Mouse (Mus musculus): ENCODE results near the gene Svop.
A peak's percentile ranks its signal among the peaks of the same experiment; 100 is the strongest.

The Svop gene

DNA sequence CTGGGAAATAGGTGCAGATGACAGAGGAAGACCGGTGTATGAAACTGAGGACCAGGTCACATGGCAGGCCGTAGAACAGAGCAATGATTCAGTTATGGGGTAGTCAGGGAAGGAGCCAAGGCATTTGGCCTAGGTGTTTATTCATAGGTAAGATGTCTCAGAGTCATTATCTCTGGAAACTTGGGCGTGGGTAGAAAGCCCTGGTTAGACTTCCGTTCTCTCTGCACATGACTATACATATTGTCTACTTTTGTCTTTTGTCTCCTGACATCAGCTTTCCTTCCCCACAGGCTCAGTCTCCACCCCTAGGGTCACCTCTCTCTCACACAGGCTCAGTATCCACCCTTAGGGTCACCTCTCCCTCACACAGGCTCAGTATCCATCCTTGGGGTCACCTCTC is 47.6 kb downstream of the Svop start:
- no peak for DNase-seq

- DNase-seq: no peak
Measured at GRCm38 (mm10) chr5:114041327-114041930, 49.9 kb downstream of the Svop start.

GRCm38 (mm10) chr5:114040911-114041310 is 50.5 kb downstream of the Svop start:
- no peak for DNase-seq

DNA sequence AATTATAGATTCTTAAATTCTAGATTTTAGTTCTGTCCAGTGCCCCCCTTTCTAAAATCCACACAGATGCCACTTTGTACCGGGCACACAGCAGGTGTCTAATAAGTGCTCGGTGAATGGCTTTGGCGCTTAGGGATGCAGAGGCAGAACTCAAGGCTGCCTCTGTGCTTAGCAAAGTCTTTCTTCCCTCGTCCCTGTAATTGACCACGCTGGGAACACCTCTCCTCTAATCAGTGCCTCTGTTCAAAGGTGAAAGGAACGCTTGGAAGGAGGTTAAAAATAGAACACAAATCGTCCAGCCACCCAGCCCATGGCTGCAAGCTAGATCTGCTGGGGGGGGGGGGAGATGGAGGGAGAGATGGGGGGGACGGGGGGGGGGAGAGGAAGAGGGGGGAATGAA is 50.9 kb downstream of the Svop start:
- no peak for DNase-seq

DNA sequence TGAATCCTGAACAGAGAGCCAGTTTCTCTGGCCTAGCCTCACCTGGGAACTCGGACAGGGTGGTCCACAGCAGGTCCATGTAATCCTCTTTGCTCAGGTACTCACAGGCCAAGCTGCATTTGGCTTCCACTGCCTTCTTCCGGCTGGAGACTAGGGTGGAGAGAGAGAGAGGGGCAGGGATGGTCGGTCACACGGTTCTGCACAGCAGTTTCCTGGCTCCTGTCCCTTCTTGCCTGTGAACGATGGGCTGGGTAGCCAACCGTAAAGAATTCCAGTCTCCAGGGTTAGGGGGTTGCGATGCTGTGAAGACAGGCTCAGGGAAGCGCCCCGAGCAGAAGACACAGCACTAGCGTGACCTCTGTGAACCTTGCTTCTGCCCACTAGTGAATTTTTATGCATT is 56.3 kb downstream of the Svop start:
- DNase-seq: peak; percentile 68

- peak; percentile 38 for DNase-seq
Measured at GRCm38 (mm10) chr5:114034393-114034792, 57.0 kb downstream of the Svop start.

- no peak for DNase-seq
Measured at GRCm38 (mm10) chr5:114032161-114032763, 59.1 kb downstream of the Svop start.

- DNase-seq: no peak
Measured at GRCm38 (mm10) chr5:114030652-114031051, 60.7 kb downstream of the Svop start.

- peak; percentile 93 for DNase-seq
Measured at GRCm38 (mm10) chr5:114028111-114028510, 63.3 kb downstream of the Svop start.

GRCm38 (mm10) chr5:114027217-114027944 is 64.0 kb downstream of the Svop start:
- DNase-seq: no peak

DNA sequence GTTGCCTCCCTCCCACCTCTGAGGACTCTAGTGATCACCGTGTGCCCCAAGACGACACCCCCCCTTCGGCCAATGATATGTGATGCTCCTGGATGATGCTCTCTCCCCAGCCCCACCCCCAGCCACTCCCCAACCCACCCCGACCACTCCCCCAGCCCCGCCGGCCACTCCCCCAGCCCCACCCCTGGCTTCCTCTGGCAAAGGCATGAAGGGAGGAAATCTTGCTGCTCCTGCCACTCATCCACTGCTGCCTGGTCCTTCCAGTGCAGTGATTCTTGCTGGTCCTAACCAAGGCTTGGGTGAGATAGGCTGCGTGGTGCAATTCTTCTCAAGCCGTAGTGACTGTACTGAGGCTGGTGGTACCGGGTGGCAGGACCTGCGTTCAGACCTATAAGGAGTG is 66.5 kb downstream of the Svop start:
- DNase-seq: no peak

GRCm38 (mm10) chr5:114024390-114024789 is 67.0 kb downstream of the Svop start:
- DNase-seq: no peak

- no peak for DNase-seq
Measured at GRCm38 (mm10) chr5:114015121-114015520, 76.2 kb downstream of the Svop start.

- DNase-seq: peak; percentile 79
Measured at GRCm38 (mm10) chr5:114009049-114009448, 82.3 kb downstream of the Svop start.

GRCm38 (mm10) chr5:114007753-114008453 is 83.5 kb downstream of the Svop start:
- no peak for DNase-seq

DNA sequence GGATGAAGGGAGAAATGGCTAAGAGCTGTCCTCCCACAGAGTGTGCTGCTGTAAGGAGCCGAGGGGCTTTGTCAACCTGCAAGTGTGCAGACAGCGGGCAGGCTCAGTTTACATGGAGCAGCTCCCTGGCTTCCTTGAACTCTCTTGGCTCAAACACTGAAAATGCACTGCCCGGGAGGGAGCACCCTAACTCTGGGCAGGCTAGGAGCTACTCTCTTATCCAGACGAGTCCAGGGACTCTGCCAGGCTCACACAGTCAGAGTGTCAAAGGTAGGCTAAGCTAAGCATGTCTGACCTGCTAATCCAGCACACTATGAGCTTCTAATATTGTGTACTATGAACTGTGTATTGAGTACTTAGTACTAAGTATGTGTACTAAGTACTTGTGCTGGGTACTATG is 84.4 kb downstream of the Svop start:
- DNase-seq: no peak

DNA sequence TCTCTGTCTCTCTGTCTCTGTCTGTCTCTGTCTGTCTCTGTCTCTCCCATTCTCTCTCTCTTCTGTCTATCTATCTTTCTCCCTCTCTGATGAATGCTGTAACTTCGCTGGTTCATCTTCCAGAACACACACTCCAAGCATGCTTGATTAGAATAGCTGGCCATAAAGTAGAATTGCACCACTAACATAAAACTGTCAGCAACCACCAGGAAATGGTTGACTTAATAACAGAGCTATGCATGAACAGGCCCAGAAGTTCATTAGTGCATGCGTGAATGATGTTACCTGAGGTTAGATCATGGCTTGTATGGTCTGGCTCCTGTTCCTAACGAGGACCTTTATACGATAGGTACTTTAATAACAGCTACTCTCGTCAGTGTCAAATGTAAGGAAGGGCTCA is 86.3 kb downstream of the Svop start:
- DNase-seq: no peak

DNA sequence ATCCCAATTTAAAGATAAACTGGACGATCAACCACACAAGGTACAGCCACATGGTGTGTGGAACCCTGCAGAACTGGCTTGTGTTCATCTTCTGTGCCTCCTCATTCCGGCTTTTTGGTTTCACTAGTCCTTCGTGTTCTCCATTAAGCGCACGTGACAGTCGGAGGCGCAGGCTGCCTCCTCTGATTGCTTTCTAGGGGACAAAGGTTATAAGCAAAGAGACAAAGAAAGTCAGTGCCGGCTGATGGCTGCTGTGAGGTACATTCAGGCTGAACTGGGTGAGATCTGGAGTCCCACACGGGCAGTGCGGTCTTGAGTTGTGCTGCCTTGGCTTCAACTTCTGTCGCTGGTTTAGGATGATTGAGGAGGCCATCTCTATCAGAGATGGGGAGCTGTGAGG is 86.8 kb downstream of the Svop start:
- DNase-seq: peak; percentile 65

- peak; percentile 94 for DNase-seq
Measured at GRCm38 (mm10) chr5:114003542-114003941, 87.8 kb downstream of the Svop start, which contains the start of gene Dao. Dao (plus strand) TSS chr5:114003703.

GRCm38 (mm10) chr5:113999382-113999781 is 92.0 kb downstream of the Svop start:
- peak; percentile 72 for DNase-seq

- peak; percentile 46 for DNase-seq
Measured at GRCm38 (mm10) chr5:113996458-113996857, 94.9 kb downstream of the Svop start.

DNA sequence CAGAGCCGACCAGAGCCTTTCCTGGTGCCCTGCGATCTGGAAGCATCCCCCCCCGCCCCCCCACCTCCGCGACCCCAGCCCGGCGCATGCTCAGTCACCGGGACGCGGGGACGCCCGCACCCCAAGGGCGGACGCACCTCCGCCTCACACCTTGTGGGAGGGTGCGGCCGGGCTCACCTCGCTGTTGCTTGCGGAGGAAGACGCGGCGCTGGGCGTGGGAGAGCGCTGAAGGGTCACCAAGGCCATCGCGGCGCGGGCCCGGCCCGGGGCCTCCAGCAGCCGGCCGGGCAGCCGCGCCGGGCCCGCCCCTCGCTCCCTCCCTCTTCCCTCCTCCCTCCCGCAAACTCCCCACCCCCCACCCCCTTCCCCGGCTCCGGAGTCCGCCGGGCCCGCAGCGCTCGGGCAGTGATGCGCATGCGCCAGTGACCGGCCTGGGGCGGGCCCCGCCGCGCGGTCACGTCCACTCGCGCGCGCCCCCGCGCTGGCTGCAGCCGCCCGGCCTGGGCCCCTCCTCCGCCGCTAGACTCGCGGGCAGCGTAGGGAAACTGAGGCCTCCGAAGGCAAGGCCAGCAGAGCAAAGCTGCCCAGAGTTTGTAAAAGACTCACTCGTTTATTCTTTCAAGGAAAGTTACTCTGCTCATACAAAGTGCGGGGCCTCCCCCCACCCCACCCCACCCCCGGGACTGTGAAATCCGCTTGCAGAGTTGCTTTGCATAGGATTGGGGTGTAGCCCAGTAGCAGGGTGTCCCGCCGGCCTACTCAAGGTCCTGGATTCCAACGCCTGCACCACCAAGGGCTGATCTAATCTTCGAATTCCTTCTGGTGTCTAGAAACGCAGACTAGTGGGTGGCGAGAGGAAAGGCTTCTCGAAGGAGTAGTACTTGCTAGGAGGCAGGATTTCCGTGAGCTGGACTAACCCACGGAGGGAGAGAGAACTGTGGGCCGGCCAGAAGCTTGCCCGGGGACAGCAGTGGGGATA is 97.6 kb downstream of the Svop start, which contains the start of gene Ssh1:
TSS of gene Ssh1 (minus strand) at position 408 of the 979 bp plus-strand sequence.
- peak; percentile 85 for DNase-seq
